Mouse (Mus musculus) forebrain, embryonic 14.5 days (tissue): ENCODE data around the gene BC030499. TPM values are rescaled to one million over a fixed set of nuclear protein-coding genes. Genes with fewer than 3 reads are reported as not detected.

Source experiments
- ATAC-seq: fragments of 200-750 bp; cut with Nextera tagmentation; 2 replicates; pipeline ENCODE4 v1.8.0; 2017; ENCODE audit warnings: mild to moderate bottlenecking, moderate library complexity
- DNase-seq: peaks from one replicate; pipeline ENCODE4 v3.0.0-alpha.2; 2015; ENCODE audit warnings: low spot score
- H3K27ac ChIP-seq: fragments of 300-500 bp; sonication (generic); 2 replicates; pipeline ENCODE4 v1.5.1; 2014; ENCODE audit warnings: low read depth, mild to moderate bottlenecking, control low read depth, low read length, moderate library complexity
- H3K27me3 ChIP-seq: fragments of 300-500 bp; sonication (generic); replicated peaks from 2 replicates; pipeline ENCODE4 v1.6.1; 2014; ENCODE audit warnings: low read length, control low read depth, mixed read lengths; ENCODE audit not compliant: control insufficient read depth, insufficient read depth
- H3K36me3 ChIP-seq: fragments of 300-500 bp; sonication (generic); 2 replicates; pipeline ENCODE4 v1.6.1; 2014; ENCODE audit warnings: low read length, control low read depth; ENCODE audit not compliant: control insufficient read depth, insufficient read depth
- H3K4me1 ChIP-seq: fragments of 300-500 bp; sonication (generic); 2 replicates; pipeline ENCODE4 v1.6.1; 2014; ENCODE audit warnings: antibody characterized with exemption, low read length, control low read depth; ENCODE audit not compliant: control insufficient read depth, insufficient read depth
- H3K4me2 ChIP-seq: fragments of 300-500 bp; sonication (generic); 2 replicates; pipeline ENCODE4 v1.6.1; 2014; ENCODE audit warnings: mild to moderate bottlenecking, control low read depth, low read length
- H3K4me3 ChIP-seq: fragments of 300-500 bp; sonication (generic); 2 replicates; pipeline ENCODE4 v1.5.1; 2014; ENCODE audit warnings: low read depth, low read length, control low read depth
- H3K9ac ChIP-seq: fragments of 300-500 bp; sonication (generic); 2 replicates; pipeline ENCODE4 v1.6.1; 2014; ENCODE audit warnings: mild to moderate bottlenecking, low read length, control low read depth, moderate library complexity
- H3K9me3 ChIP-seq: fragments of 300-500 bp; sonication (generic); replicated peaks from 2 replicates; pipeline ENCODE4 v1.6.1; 2016; ENCODE audit warnings: low read length, control low read depth, mixed read lengths; ENCODE audit not compliant: control insufficient read depth
- WGBS: fragments of 180-500 bp; shearing (Covaris S2); extraction: QIAGEN DNeasy Blood & Tissue Kit; methylation state at CpG from one replicate; pipeline ENCODE4 v1.1.7; 2014; 5-methylcytosine and 5-hydroxymethylcytosine counted together
- polyA plus RNA-seq: library from polyadenylated mRNA; unstranded; fragments of >200 nt; fragmentation: Nextera tagmentation; extraction: Ambion mirVana; gene quantifications from 2 replicates; pipeline ENCODE4 v1.2.1, GENCODE M21; 2014

The BC030499 gene
- polyA plus RNA-seq, 1 experiment from 2014 or later: 0.19 TPM

DNA sequence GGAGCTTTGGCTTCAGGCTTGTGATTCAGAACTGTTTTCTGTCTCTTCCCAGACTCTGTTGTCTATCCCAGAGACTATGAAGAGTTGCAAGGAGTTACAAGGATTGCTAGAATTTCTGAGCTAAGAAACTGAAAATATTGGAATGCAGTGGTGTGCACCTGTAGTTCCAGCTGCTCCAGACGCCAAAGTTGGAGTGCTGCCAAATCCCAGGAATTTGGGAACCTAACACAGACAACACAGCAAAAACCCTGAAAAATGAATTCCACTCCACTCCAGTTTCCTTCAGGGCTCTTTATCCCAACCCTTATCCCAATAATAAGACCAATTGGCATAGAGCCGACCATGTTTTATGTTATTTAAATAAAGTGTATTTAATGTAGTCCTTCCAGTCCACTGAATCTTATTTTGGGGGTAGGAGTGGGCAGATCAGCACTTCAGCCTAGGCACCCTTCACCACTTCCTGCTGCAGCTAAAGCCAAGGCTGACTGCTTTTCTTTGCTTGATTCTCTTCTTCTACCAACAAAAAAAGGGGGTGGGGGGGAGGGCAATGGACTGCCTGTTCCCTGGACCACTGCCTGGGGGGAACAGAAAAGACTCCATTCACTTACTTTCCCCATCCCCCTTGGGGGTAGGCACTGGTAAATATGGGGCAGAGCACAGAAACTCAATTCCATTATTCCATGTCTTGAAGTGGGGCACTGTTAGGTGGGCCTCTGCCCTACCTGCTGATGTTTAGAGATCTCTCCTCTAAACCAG, 31.6 kb downstream of the BC030499 start:
- peak; percentile 78 for ATAC-seq
- peak overlapping the region; percentile 46 for H3K4me2 ChIP-seq
- peak; percentile 80 for DNase-seq
- H3K4me3 ChIP-seq: no peak overlapping the region
- peaks cover 52% of the 10 kb centered on the region for H3K36me3 ChIP-seq
- 10% methylated on average over 2 of the region's 2 CpGs for WGBS
- peaks cover 10% of the 10 kb centered on the region for H3K4me1 ChIP-seq
- no peaks in the 10 kb centered on the region for H3K27me3 ChIP-seq
- H3K9me3 ChIP-seq: no peaks in the 10 kb centered on the region
- peak overlapping the region; percentile 81 for H3K27ac ChIP-seq
- no peak overlapping the region for H3K9ac ChIP-seq

GRCm38 (mm10) chr11:78322860-78323259, 32.2 kb downstream of the BC030499 start, which contains the start of gene Aldoc:
Gene Aldoc (plus strand): TSS chr11:78322968.
- 3% methylated on average over 15 of the region's 15 CpGs for WGBS
- H3K36me3 ChIP-seq: peaks cover 46% of the 10 kb centered on the region

DNA sequence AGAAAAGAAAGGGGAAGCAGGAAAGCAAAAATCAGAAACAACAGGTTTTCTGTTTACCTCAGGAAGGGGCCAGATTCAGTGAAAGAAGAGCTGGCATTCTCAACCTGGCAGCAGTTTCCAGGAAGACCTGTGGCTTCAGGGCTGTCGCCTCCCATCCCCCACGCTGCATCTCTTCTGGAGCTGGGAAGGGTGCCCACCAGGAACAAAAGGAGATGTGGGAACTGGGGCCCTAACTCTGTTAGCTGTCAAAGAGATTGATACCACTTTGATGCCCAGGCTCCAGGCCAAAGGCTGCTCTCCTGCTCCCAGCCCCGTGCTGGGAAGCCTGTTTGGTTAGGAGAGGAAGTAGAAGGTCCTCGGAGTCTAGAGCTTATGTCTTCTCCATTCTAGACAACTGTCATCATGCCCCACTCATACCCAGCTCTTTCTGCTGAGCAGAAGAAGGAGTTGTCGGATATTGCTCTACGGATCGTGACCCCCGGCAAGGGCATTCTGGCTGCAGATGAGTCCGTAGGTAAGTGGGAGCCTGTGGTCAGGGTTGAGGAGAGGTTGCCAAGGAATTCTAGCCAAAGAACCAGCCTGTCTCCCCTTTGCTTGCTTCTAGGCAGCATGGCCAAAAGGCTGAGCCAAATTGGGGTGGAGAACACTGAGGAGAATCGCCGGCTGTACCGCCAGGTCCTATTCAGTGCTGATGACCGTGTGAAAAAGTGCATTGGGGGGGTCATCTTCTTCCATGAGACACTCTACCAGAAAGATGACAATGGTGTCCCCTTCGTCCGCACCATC, 33.6 kb downstream of the BC030499 start:
- Histone ChIP-seq H3K4me2 (peak overlapping the region; percentile 46), H3K27ac (peak overlapping the region; percentile 81; the same call in 1 of the 2 replicates), H3K9ac (no peak overlapping the region), H3K4me3 (peak overlapping the region; percentile 21), H3K4me1 (peaks cover 13% of the 10 kb centered on the region), H3K9me3 (no peaks in the 10 kb centered on the region), H3K36me3 (peaks cover 32% of the 10 kb centered on the region), H3K27me3 (no peaks in the 10 kb centered on the region)
- DNase-seq: peak; percentile 82
- WGBS: 60% methylated on average over 15 of the region's 15 CpGs
- ATAC-seq: no peak

More at GRCm38 (mm10) chr11:78322860-78323259, 32.2 kb downstream of the BC030499 start, which contains the start of gene Aldoc:
- Histone ChIP-seq H3K4me2 (peak within 1 kb of the TSS; percentile 46), H3K27ac (peak within 1 kb of the TSS; percentile 81), H3K27me3 (no peaks in the 10 kb centered on the region), H3K9me3 (no peaks in the 10 kb centered on the region), H3K9ac (peak within 1 kb of the TSS; percentile 47; the same call in 1 of the 2 replicates), H3K4me3 (peak within 1 kb of the TSS; percentile 21), H3K4me1 (peaks cover 10% of the 10 kb centered on the region)
- DNase-seq (peak; percentile 90), ATAC-seq (peak; percentile 86)

GRCm38 (mm10) chr11:78324965-78325364, 34.3 kb downstream of the BC030499 start:
- Histone ChIP-seq H3K9ac (no peak overlapping the region), H3K27me3 (no peaks in the 10 kb centered on the region), H3K27ac (no peak overlapping the region; the same call in 1 of the 2 replicates), H3K36me3 (peaks cover 25% of the 10 kb centered on the region), H3K4me1 (peaks cover 15% of the 10 kb centered on the region), H3K9me3 (no peaks in the 10 kb centered on the region), H3K4me3 (peak overlapping the region; percentile 21; the same call in 1 of the 2 replicates), H3K4me2 (peak overlapping the region; percentile 46)
- DNase-seq (no peak), ATAC-seq (no peak)
- WGBS: 87% methylated on average over 12 of the region's 12 CpGs

DNA sequence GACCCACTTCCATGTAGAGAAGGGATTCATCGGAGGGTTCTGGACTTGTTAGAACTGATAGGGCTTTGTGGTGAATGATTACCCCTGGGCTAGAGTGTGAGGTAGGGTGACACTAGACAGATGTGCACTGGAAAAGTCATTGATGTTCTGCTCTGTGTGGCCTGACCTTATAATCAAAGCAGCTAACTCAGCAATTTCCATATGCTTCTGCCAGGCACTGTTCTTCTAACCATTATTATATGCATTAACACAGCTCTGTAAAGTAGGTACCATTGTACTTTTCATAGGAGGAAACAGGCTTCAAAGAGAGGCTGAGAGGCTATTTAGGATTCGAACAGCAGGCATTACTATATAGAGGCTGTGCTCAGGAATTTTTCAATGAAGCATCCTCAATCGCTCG, 36.6 kb downstream of the BC030499 start:
- DNase-seq: no peak
- H3K27ac ChIP-seq: no peak overlapping the region
- H3K36me3 ChIP-seq: peaks cover 4% of the 10 kb centered on the region
- no peak overlapping the region for H3K4me3 ChIP-seq
- WGBS: 94% methylated on average over 4 of the region's 4 CpGs
- H3K27me3 ChIP-seq: no peaks in the 10 kb centered on the region
- H3K9me3 ChIP-seq: no peaks in the 10 kb centered on the region
- ATAC-seq: no peak
- no peak overlapping the region for H3K9ac ChIP-seq
- peaks cover 13% of the 10 kb centered on the region for H3K4me1 ChIP-seq
- no peak overlapping the region for H3K4me2 ChIP-seq

GRCm38 (mm10) chr11:78327634-78328511, 37.2 kb downstream of the BC030499 start, which contains the start of gene Pigs:
Gene Pigs (plus strand): TSS chr11:78328415.
- ATAC-seq (peak; percentile 97), DNase-seq (peak; percentile 97)
- H3K27me3 ChIP-seq: no peaks in the 10 kb centered on the region
- peak within 1 kb of the TSS; percentile 87 for H3K9ac ChIP-seq
- peaks cover 6% of the 10 kb centered on the region for H3K4me1 ChIP-seq
- H3K9me3 ChIP-seq: no peaks in the 10 kb centered on the region
- peak within 1 kb of the TSS; percentile 87 for H3K4me2 ChIP-seq
- H3K27ac ChIP-seq: peak within 1 kb of the TSS; percentile 23; the same call in 1 of the 2 replicates
- H3K4me3 ChIP-seq: peak within 1 kb of the TSS; percentile 88
- peaks cover 11% of the 10 kb centered on the region for H3K36me3 ChIP-seq
- WGBS: 13% methylated on average over 37 of the region's 37 CpGs

DNA sequence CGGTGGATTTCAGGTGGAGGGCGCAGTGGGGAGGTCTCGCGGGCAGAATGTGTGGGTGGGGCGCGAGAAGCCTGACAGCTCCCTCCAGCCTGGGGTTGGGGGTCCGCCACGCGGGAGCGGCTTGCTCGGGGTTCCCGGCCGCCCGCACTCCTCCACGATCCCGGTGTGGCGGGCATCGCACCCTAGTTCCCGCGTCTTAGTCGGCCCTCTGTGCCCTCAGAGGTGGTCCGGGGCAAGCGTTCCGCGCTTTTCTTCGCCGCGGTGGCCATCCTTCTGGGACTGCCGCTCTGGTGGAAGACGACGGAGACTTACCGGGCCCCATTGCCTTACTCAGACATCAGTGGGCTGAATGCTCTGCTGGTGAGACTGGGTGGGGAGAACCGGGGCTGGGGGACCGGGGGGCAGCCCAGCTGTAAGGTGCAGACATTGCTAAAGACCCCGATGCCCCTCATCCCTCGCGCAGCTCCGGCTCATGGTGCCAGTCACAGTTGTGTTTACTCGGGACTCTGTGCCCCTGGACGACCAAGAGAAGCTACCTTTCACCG, 37.9 kb downstream of the BC030499 start:
- Histone ChIP-seq H3K27me3 (no peaks in the 10 kb centered on the region), H3K4me1 (peaks cover 5% of the 10 kb centered on the region), H3K9ac (peak overlapping the region; percentile 87), H3K27ac (peak overlapping the region; percentile 23; the same call in 1 of the 2 replicates), H3K9me3 (no peaks in the 10 kb centered on the region), H3K4me2 (peak overlapping the region; percentile 87), H3K4me3 (peak overlapping the region; percentile 88), H3K36me3 (peaks cover 18% of the 10 kb centered on the region)
- 1% methylated on average over 38 of the region's 41 CpGs for WGBS
- ATAC-seq (peak; percentile 78), DNase-seq (no peak)

GRCm38 (mm10) chr11:78332676-78333075, 42.0 kb downstream of the BC030499 start:
- Histone ChIP-seq H3K9ac (no peak overlapping the region), H3K4me1 (peaks cover 5% of the 10 kb centered on the region), H3K9me3 (no peaks in the 10 kb centered on the region), H3K36me3 (peaks cover 35% of the 10 kb centered on the region), H3K27me3 (no peaks in the 10 kb centered on the region), H3K27ac (no peak overlapping the region), H3K4me2 (no peak overlapping the region), H3K4me3 (no peak overlapping the region)
- DNase-seq (no peak), ATAC-seq (no peak)
- WGBS: 96% methylated on average over 12 of the region's 12 CpGs
